Mouse (Mus musculus): ENCODE data around the gene Dach1. TPM values are rescaled to one million over a fixed set of nuclear protein-coding genes. Genes with fewer than 3 reads are reported as not detected.

Dach1 gene
- total and polyA plus RNA-seq, 3 experiments: not detected

DNA sequence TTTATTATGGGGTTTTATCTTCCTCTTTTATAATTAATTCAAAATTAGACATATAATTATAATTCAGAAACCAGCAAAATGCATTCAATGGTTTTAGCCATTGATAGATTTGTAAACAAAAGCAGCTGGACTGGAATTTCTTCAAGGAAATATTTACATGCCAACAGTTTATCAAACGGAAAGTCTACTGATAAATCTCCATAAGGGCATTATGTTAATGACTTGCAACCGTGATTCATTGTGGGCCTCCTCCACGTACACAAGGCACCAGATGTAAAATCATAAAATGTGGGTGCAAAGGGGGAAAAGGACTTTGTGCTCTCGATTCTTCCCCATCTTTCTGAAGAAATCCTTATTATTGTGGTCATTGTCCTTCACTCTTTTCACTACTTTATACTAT is 426.8 kb downstream of the Dach1 start:
- no peak overlapping the region for H3K4me2 ChIP-seq (ENCODE audit: insufficient read depth, low read depth, poor library complexity, severe bottlenecking)
- TF ChIP-seq POLR2A (IDR thresholded peaks at IDR 0.05; ENCODE audit: low read depth, low read length): no peak
- TF ChIP-seq PAX5 (IDR thresholded peaks at IDR 0.05; ENCODE audit: low read length): no peak
- TF ChIP-seq POLR2AphosphoS2 (IDR thresholded peaks at IDR 0.05; ENCODE audit: low read depth, low read length): no peak
- no peak for TF ChIP-seq JUN (IDR thresholded peaks at IDR 0.05; ENCODE audit: insufficient read depth, low read depth, low read length)
- H3K9ac ChIP-seq (ENCODE audit: insufficient read depth, low read depth): no peak overlapping the region
- H3K36me3 ChIP-seq (replicated peaks in 1 of 2; ENCODE audit: control insufficient read depth in 1 of 2, insufficient read depth in 1 of 2, low read length in 1 of 2): no peaks in the 10 kb centered on the region
- no peak for DNase-seq (ENCODE audit: extremely low read depth)
- in situ Hi-C loops (cut with MboI; ENCODE audit: low pct_ligation_motif_present, low pct_unique_long_range_greater_than_20kb, low sequenced_read_pairs): no loop called here
- no peak overlapping the region for H3K4me3 ChIP-seq (replicated peaks in 1 of 3; ENCODE audit: low read depth in 2 of 3, low read length in 2 of 3, poor library complexity in 1 of 3)
- H3K9me3 ChIP-seq (replicated peaks; ENCODE audit: low read length): peaks cover 16% of the 10 kb centered on the region
- dilution Hi-C loops (cut with MboI; ENCODE audit: extremely low pct_ligation_motif_present, extremely low pct_unique_long_range_greater_than_20kb, low sequenced_read_pairs): no loop called here
- H3K4me1 ChIP-seq (ENCODE audit: control insufficient read depth in 1 of 2, insufficient read depth in 2 of 2): no peaks in the 10 kb centered on the region
- no peaks in the 10 kb centered on the region for H3K79me2 ChIP-seq (replicated peaks; ENCODE audit: control insufficient read depth, extremely low read depth, insufficient read depth, poor library complexity, severe bottlenecking)
- no peaks in the 10 kb centered on the region for H3K27me3 ChIP-seq (replicated peaks)
- no peak overlapping the region for H3K27ac ChIP-seq (ENCODE audit: insufficient read depth, low read depth)
